Mouse (Mus musculus): ENCODE measurements around the gene Acnat2.
"Not testable (repeated sequence)": the region's sequence is repeated elsewhere in the genome, so short reads cannot be mapped to it uniquely, and the experiment has no call there.

GRCm38 (mm10) chr4:49337949-49338348 is 70.0 kb downstream of the Acnat2 start:
- not testable (repeated sequence) for TF ChIP-seq CHD2 (IDR thresholded peaks at IDR 0.05; ENCODE audit: low read depth, low read length); ZC3H11A (IDR thresholded peaks at IDR 0.05; ENCODE audit: borderline replicate concordance, low read depth, low read length); ZNF384 (IDR thresholded peaks at IDR 0.05; ENCODE audit: low read depth, low read length); MAFK (IDR thresholded peaks at IDR 0.05; ENCODE audit: insufficient read depth, low read depth, low read length)

All from ES-E14 (cell line).